Mouse (Mus musculus): Measurements from ENCODE around the gene Rgl1. TPM values are rescaled to one million over a fixed set of nuclear protein-coding genes. Genes with fewer than 3 reads are reported as not detected.

Gene Rgl1
- total RNA-seq (2021) = 10 to 100 TPM; 54.9 to 59.1 TPM
- long read RNA-seq, experiment 1, full-length matches to known transcripts = 28 of 38 reads
- long read RNA-seq, experiment 1, partial matches to known transcripts = 2 of 38 reads
- long read RNA-seq, experiment 1, other reads (novel, unspliced or antisense) = 8 of 38 reads
- long read RNA-seq, experiment 2, full-length matches to known transcripts = 19 of 34 reads
- long read RNA-seq, experiment 2, partial matches to known transcripts = 7 of 34 reads
- long read RNA-seq, experiment 2, other reads (novel, unspliced or antisense) = 8 of 34 reads

DNA sequence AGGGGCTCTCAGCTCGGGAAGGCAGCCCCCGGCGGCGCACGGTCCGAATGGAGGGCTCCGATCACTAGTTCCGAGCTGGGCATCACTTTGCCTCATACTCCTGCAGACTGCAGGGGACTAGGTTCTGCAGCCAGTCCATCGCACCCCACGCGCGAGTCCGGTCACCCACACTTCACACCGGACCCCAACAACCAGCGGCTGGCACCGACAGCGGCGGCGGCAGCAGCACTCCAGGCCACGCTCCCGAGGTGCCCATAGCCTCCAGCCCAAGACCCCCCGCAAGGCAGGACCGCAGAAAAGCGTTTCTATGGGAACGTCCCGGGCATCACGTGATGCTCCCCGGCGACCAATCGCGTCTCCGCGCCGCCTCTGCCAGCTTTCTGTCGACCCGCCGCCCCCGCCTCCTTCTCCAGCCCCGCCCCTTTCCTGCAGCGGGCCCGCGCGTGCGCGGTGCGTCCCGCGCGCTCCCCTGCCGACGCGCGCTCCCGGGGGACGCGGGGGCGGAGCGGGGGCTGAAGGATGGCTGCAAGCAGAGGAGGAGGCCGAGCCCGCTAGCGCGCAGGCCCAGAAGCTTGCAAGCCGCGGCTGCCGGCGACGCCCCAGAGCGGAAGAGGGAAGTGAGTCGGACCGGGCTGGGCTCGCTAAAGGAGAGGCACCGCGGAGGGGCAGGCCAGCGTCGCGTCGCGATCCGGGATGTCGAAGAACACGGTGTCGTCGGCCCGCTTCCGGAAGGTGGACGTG is at the start of gene Rgl1, which contains the start of gene Arpc5:
TSS of gene Rgl1 (minus strand) at position 320 of the 741 bp plus-strand sequence.
TSS of gene Arpc5 (plus strand) at position 511 of the 741 bp plus-strand sequence.
- peak; percentile 97 to 98 for DNase-seq (ENCODE audit: low spot score in 2 of 2)

DNA sequence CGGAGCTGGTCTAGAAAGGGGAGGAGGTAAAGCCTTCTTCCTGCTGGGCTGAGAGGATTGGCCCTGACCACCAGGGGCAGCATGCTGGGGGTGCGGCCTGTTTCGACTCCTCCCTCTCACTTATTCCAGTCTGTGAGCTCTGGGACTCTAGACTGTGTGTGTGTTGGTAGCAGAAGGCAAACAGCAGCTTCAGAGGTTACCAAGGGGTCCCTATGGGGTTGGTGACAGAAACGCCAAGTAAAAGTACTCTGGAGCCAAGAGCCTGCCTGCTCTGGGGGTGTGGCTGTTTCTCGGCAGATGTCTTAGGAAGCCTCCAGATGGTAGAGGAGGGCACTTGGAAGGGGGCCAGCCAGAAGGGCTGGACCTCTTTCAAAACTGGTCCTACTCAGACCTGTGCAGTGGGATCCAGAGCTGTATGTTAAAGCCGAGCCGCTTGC is 49.1 kb upstream of the Rgl1 start:
- DNase-seq (ENCODE audit: low spot score in 2 of 2) = peak in 1 of 2 experiments; percentile 35

DNA sequence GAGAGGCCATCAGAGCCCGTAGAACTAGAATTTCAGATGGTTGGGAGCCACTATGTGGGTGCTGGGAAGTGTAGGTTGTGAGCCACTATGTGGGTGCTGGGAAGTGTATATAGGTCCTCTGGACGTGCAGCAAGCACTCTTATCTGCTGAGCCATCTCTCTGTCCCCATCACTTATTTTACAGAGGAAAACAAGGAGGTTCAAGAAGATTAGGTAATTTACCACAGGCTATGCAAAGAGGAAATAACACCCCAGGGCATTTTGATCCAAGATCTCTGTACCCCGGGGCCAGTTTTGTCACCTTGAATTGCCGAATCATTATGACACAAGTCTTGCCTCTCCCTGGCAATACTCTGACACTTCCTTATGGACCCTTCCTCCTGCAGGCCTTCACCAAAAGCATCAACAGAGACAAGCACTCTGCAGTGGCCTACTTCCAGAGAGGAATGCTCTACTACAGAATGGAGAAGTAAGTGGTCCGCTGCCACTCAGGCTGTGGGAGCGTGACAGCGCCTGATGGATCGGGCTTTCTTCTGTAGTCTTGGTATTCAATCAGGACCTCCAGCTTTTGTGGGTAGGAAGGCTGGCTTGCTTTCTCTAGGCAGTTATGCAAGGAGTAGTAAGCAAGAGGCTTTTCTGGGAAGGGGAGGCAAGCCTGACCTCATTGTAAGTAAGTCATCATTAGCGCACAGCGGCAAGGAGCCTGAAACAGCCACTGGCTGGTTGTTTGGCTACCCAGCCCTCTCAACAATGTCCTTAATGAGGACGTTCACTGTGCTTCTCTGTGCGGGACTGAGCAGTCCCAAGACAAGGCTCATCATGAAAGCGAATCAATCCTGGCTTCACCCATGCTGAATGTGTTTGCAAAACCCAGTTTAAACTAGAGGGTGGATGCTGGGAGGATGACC is 44.6 kb upstream of the Rgl1 start:
- no peak for DNase-seq (ENCODE audit: low spot score in 2 of 2)

DNA sequence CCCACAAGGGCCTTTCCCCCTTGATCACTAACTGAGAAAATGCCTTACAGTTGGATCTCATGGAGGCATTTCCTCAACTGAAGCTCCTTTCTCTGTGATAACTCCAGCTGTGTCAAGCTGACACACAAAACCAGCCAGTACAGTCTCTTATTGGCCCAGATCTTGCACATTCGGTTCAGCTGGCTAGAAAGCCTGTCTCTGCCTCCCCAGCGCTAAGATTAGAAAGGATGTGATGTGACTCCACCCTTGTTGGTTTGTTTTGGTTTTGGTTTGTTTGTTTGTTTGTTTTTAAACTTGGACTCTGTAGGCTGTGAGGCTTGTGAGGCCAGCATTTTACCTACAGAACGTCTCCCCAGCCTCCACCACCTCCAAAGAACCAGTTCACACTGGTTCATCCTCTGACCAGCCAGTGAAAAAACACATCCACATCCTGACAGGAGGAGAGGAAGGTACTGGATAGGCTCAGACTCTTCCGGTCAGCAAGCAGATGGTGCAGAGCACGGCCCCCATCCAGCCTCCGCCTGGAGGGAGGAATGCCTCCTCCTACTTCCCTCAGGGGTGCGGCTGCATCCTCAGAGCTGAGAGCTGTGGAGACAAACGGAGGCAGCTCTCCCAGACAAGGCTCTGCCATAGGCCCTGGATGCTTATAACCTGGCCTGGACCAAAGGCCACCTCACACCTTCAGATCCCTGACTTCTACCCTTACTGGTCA is 43.5 kb upstream of the Rgl1 start:
- DNase-seq (ENCODE audit: low spot score in 2 of 2) = peak in 1 of 2 experiments; percentile 24

DNA sequence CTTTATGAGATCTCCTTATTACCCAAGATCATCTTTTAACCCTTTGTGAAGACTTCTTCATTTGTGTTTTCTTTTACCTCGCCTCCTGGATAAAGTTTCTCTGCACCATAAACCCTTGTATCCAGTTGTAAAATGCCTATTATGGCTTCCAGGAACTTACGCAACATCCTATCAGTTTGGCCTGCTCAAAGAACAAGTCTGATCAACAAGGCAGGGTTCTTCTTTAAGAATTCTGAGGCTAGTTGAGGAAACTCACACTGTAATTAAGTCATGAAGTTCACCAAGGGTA is 42.2 kb upstream of the Rgl1 start:
- no peak for DNase-seq (ENCODE audit: low spot score in 2 of 2)

DNA sequence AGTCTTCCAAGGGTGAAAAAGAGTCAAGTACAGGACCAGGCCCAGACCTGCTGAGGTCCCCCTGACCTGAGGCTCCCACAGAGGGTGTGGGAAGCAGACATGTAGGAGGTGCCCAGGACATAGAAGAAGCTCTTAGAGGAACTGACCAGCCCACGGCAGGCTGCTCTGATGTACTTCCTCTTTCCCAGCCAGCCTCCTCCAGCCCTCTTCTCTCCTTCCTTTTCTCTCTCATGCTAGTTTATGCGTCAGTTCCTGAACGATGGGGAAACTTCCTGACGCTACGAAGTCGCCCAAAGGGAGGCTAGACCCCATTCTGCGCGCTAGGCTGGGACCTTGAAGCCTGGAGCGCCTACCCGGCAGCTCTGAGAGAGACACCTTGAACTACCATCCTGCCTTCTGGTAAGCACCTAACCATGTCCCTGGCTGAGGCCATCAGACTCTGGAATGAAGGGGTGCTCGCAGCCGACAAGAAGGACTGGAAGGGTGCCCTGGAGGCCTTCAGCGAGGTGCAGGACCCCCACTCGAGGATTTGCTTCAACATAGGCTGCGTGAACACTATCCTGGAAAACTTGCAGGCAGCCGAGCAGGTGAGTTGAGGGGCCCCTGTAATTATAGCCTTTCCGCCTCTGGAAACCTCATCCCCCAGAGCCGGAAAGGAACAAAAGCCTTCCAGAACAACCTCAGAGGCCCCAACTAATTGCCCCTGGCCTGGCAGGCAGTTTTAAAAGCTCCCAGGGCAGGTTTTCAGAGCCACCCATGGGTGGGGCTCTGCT is 41.7 kb upstream of the Rgl1 start:
- DNase-seq (ENCODE audit: low spot score in 2 of 2) = no peak

DNA sequence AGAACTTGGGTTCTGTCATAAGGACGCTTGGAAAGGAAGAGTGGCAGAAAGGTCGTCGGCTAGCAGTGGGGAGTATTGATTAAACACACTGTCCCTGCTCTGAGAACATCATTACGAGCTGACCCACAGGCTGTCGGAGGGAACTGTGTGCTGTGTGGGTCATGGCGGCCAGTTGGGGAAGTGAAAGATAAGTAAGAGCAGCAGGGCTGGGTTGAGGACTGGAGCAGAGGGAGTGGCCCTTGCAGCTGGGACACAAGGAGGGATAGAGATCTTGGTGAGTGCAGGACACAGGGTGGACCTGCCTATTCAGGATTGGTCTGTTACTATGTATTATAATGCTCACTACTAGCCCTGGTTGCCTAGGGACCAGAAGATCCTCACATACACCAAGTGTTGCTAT is 38.8 kb upstream of the Rgl1 start:
- DNase-seq (ENCODE audit: low spot score in 2 of 2) = no peak

DNA sequence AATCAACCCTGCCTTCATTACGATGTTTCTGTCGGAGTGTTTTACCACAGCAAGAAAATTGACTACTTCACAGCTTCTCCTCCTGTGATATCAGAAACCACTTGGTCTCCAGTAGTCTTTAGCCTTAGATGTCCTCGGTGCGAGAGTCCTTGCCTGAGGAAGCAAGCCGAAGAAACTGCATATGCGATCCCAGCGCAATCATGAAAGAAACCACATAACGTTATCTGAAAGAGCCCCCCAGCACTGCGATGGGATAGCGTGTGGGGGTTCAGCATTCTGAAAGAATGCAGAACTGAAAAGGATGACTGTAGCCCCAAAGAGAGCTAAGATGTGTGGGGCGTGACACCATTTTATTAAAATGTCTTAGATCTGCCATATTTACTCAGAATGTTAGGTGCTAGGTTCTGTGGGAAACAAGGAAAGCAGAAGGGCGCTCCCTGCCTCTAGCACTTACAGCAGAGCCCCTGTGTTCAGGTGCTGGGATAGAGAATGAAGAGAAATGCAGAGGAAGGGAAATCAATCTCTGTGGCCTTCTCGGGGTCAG is 34.6 kb upstream of the Rgl1 start:
- no peak for DNase-seq (ENCODE audit: low spot score in 2 of 2)

DNA sequence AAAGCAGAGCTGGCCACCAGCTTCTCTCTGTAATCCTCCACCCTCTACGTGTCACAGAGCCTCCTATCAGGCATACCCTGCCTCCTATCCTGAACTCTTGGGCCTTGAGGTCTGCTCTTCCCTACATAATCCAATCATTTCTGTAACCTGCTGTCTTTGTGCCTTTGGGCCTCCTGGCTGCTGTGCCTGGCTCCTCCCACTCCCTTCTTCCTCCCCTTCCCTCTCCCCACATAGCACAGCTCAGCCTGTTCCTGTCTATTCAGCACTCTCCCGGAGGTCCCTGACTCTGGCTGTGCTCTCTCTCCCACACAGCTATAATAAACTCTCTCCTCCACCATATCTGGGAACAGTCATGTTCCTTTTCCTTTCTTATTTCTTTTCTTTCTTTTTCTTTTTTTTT is 33.7 kb upstream of the Rgl1 start, which contains the start of gene Ncf2:
TSS of gene Ncf2 (plus strand) at position 298 of the 400 bp plus-strand sequence.
- DNase-seq (ENCODE audit: low spot score in 2 of 2) = no peak

DNA sequence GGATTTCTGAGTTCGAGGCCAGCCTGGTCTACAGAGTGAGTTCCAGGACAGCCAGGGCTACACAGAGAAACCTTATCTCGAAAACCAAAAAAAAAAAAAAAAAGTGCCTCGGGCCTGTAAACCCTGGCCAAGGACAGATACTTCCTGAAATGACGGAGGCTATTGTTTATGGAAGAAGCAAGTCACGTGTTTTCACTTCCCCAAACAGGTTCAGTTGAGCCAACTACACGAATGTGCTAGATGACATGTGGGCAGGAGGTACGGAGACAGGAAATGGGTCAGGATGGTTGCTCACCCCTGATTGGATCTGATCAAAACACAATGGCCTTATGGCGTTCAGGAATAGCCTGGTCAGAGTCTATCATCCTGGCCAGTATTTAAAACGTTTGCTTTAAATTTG is 32.0 kb upstream of the Rgl1 start:
- no peak for DNase-seq (ENCODE audit: low spot score in 2 of 2)

DNA sequence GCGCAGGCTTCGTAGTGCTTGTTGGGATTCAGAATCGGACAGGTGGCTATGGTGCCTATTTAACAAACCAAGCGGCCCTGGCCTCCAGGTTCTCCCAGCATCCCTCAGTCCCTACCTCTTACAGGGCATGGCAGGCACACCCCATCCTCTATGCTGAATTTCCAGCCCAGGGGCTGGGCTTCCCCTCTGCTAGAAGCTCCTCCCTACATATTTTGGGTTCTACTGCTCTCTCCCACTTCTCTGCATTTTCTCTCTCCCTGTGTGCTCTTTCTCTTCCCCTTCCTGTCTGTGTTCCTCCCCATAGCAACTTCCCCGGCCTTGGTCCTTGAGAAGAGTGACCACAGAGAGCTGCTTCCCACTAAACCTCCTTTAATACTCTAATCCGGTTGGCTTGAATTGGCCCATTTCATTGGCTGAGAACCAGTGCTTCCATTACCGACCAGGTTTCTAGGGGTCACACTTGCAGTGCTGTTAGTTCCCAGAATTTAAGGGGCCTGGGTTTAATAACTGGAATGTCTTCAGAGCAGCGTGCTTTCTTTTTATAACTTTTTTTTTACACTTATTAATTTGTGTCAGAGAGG is 30.6 kb upstream of the Rgl1 start:
- no peak for DNase-seq (ENCODE audit: low spot score in 2 of 2)

DNA sequence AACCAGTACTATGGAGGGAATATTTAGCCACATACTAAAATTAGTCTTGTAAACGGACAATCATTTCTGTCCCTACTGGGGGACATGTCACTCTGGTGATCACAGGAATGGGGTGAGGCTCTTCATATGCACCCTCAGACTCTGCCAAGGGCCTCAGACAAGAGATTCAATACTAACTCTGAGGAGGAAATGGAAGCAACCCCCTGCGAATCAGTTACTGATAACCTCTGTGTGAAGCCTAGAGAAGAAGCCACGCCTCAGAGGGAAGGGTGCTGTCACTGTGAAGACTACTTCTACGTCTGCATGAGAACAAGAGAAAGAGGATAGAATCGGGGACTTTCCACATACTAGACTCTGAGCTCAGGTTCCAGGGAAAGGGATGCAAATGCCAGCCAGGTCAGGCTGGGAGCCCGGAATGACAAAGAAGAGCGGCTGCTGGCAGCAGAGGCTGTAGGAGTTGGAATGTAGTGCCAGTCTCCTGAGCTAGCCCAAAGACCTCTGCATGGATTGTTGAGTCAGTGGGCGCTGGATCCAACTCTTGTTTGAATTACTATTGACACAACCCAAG is 29.6 kb upstream of the Rgl1 start:
- no peak for DNase-seq (ENCODE audit: low spot score in 2 of 2)

DNA sequence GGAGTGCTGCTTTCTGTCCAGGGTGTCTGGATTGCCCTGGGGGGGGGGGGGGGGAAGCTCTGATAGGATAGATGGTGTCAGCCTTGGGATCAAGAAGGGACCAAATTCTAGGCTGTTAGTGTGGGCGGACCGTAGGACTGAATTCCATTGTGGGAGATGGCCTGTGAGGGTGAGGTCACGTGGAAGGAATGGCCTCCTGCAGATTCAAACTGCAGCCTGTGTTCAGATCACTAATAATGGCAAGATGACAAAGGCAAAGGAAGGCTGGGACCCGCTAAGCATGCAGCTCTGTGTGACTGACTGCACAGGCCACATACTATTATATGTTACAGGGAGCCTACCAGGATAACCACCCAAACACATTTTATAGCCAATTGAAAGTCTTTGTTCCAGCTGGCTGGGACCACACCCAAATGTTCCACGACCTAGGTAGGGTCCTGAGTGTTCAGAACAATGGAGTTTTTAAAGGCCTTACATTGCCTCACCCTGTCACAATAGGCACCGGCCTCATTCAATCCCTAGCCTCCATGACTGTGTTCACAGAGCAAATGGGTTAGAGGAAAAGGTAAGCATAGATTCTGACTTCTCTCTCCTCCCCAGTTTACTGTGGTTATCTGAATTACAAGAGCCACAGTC is 27.5 kb upstream of the Rgl1 start:
- DNase-seq (ENCODE audit: low spot score in 2 of 2) = no peak

DNA sequence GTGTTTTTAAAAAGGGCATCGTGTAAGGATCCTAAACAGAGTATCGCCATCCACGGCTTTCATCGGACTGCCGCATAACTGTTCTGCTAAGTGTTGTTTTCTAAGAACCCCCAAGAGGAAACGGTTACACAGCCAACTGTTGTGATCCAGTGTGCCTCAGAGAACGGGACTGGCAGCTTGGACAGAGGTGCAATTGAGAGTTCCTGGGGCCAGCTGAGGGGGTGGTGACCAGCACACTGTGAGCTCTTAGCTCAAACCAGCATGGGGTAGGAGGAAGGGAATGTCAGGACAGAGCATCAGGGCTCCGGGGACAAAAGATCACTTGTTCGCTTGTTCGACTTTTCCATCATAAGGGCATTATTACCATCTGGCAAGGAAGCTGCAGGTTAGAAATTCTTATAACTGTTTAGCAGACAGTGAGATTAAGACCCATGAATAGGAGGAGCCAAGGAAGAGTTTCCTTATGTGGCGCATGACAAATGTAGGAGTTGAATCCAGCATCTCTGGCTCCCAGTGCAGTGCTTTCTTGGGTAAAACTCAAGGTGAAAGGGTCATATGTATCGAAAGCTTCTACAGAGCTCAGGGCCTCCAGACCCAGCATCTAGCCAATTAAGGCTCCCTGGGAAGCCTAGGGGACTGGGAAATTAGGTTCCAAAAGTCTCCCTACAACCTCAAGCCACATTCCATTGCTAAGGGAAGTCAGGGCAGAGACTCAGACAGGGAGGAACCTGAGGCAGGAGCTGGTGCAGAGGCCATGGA is 26.8 kb upstream of the Rgl1 start:
- DNase-seq (ENCODE audit: low spot score in 2 of 2) = no peak

DNA sequence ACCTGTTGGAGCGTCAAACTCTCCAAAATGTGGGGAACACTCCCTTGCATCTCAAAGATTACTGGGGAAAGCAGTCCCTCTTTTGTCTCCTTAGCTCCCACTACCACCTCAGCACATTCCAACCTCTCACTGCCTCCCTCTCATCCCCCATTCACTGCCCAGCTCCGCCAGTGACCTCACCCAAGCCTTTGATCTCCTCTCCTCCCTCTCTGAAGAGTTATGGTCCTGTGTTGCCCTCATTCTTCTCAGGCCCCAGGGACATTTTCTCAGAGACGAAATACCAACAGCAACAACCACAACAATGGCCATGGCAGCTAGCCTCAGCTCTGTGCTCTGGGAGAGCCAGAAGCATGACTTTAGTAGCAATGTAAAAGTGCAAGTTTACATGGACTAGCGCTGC is 25.1 kb upstream of the Rgl1 start:
- DNase-seq (ENCODE audit: low spot score in 2 of 2) = no peak

DNA sequence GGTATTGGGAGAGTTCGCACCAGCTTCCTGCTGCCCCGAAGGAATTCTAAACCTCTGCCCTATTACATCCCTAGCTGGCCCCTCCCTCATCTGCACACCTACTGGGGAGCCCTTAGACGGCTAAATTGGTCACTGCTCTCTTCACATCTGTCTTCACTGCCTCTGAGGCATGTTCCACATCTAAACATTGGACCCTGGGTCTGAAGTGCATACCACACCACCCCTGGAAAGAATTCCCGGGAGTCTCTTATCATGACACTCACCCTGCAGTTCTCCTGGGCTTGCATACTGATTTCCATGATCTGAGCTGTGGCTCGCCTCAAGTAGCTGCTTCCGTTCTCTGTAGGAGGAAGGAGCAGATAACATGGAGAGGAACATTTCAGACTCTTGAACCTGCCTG is 24.7 kb upstream of the Rgl1 start:
- DNase-seq (ENCODE audit: low spot score in 2 of 2) = no peak

DNA sequence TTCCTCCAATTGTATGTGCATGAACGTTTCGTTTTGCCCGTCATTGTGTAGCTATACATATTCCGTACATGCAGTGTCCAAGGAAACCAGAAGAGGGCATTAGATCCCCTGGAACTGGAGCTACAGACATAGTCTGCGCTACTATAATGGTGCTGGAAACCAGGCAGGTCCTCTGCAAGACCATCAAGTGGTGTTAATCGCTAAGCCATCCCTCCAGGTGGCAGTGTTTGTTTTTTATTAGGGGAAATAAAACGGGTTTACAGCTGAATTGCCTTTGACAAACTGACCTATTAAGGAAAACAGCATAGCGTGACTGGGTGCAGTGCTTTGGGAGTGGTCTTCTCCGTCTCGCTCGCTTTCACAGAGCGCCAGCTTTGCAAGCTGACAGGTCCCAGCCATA is 24.1 kb upstream of the Rgl1 start:
- no peak for DNase-seq (ENCODE audit: low spot score in 2 of 2)

DNA sequence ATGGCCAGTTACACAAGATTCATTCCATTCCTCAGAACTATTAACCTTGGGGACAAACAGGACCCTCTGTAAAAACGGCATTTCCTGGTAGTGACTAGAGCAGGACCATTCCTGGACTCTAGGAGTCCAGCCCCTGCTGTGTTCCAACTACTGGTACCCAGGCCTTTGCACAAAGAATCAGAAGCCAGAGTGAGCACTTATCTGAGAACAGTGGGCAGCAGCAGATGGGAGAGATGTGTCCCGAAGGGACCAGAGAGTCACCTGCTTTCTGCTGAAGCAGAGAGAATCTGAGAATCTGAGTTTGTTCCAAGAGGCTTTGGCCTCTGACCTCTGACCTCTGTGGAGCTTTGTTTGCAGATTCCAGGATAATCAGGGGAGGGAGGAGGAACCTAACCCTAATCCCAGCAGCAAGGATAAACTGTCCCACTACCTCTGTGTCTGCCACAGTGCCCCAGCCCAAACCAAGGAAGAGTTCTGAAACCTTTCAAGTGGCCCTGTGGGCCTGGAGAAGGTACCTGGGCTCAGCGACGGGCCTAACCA is 22.0 kb upstream of the Rgl1 start:
- no peak for DNase-seq (ENCODE audit: low spot score in 2 of 2)

Measured in gastrocnemius, postnatal 4 days (tissue).